Mouse (Mus musculus) olfactory bulb, adult 2 months (tissue): ENCODE data around the gene Exosc10.

Experiments used
- CTCF ChIP-seq: fragments of 200-500 bp; IDR thresholded peaks from 2 replicates; pipeline ENCODE4 v1.5.1; 2012; ENCODE audit warnings: low read depth, mild to moderate bottlenecking, low read length, moderate library complexity; ENCODE audit not compliant: insufficient read depth
- POLR2A ChIP-seq: fragments of 200-500 bp; IDR thresholded peaks from 2 replicates; pipeline ENCODE4 v1.6.1; 2012; ENCODE audit warnings: mild to moderate bottlenecking, low read depth, low read length, moderate library complexity; ENCODE audit not compliant: insufficient read depth

DNA sequence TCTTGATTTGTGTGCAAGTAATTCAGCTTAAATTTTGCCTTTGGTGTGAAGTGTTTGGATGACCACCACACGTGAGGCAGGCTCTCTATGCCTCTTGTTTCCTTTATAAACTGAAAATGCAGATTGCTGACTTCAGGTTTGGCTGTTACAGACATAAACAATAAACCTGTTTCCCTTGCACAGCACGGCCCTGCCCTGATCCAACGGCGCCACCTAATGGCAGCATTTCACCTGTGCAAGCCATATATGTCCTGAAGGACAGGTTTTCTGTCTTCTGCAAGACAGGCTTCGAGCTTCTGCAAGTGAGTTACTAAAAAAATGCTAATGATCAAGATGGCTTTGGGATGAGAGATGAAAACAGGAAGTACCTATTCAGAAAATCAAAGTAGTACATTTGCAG is 49.5 kb downstream of the Exosc10 start:
- TF ChIP-seq POLR2A (no peak), CTCF (peak; percentile 47; the same call in 1 of the 2 replicates)
